ENCODE assay signal across 14 mouse cellular contexts in the genomic region with DNA sequence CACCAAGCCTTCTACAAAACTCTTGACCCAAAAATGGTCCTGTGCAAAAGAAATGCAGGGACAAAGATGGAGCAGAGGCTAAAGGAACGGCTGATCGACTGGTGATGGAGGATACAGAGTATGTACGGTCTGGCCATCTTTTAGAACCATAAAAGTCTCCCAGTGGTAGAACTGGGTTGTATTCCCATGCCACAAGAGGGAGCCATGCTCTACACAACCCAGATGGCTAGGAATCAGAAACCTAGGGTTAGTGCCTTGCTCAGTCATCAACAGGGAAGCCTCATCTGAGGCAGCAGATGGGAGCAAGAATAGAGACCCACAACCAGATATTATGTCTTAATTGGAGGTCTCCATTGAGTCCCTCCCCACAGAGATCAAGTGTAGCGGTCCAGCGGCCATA. TPM values are rescaled to one million over a fixed set of nuclear protein-coding genes. Genes with fewer than 3 reads are reported as not detected.
A peak's percentile ranks its signal among the peaks of the same experiment; 100 is the strongest.
DNase-seq lines count a peak whose midpoint lies in the region; ATAC-seq and TF ChIP-seq lines count a peak whose summit lies in the region.
"Had no signal": no experiment of that assay in that cellular context is flagged by ENCODE, and none has a peak within 500 bp of the region (broad histone marks: within the 10 kb centered on the region; RNA-seq: fewer than 3 reads in every experiment).

No protein-coding gene starts in this region.

- H3K27me3 ChIP-seq in hindbrain, embryonic 11.5 days (ENCODE audit: control insufficient read depth, insufficient read depth, low read length): no peaks in the 10 kb centered on the region
- no peaks in the 10 kb centered on the region for H3K27me3 ChIP-seq in hindbrain, embryonic 16.5 days (replicated peaks; ENCODE audit: control insufficient read depth, insufficient read depth, low read length)
- H3K27me3 ChIP-seq in CH12.LX (replicated peaks) (no peaks in the 10 kb centered on the region), MEL (ENCODE audit: control insufficient read depth in 1 of 2, insufficient read depth in 2 of 2, low read length in 2 of 2) (peaks cover 0 to 2% of the 10 kb centered on the region in 2 experiments; a peak in 2 of 4 replicates)
- H3K27me3 ChIP-seq: hindbrain, embryonic 15.5 days; neural tube, embryonic 12.5 days had no signal

- H3K79me2 ChIP-seq in CH12.LX (replicated peaks; ENCODE audit: control insufficient read depth, extremely low read depth, insufficient read depth, poor library complexity, severe bottlenecking) (no peaks in the 10 kb centered on the region), MEL (ENCODE audit: control insufficient read depth, insufficient read depth, low read length, poor library complexity) (no peaks in the 10 kb centered on the region)

- no peak overlapping the region for H3K9ac ChIP-seq in hindbrain, embryonic 11.5 days (ENCODE audit: low read depth, low read length)
- H3K9ac ChIP-seq in hindbrain, embryonic 16.5 days (ENCODE audit: low read depth, low read length): no peak overlapping the region
- H3K9ac ChIP-seq in CH12.LX (ENCODE audit: insufficient read depth, low read depth): no peak overlapping the region
- H3K9ac ChIP-seq in MEL (ENCODE audit: control insufficient read depth, low read depth, low read length, poor library complexity, severe bottlenecking): no peak overlapping the region
- H3K9ac ChIP-seq: hindbrain, embryonic 15.5 days; neural tube, embryonic 12.5 days had no signal

- TF ChIP-seq RAD21 in CH12.LX (IDR thresholded peaks at IDR 0.05; ENCODE audit: low read depth, low read length) (peak; percentile 76), MEL (IDR thresholded peaks at IDR 0.05; ENCODE audit: low read depth, low read length) (peak; percentile 47)

- DNase-seq in hindbrain, embryonic 11.5 days (ENCODE audit: low spot score): no peak
- DNase-seq in CH12.LX (ENCODE audit: extremely low read depth): peak; percentile 65
- DNase-seq in MEL (ENCODE audit: low read depth, low spot score): peak; percentile 32
- DNase-seq in induced T-regulatory cell, adult 2 months (ENCODE audit: low read depth): peak; percentile 7
- DNase-seq in heart, adult 11 months: no peak
- no peak for DNase-seq in layer of hippocampus, postnatal 10 days (ENCODE audit: low spot score in 2 of 2)
- DNase-seq: cerebellum, adult 9-11 months; heart, adult 2 months; lung, postnatal 36 days had no signal

- H3K4me2 ChIP-seq in hindbrain, embryonic 11.5 days (replicated peaks; ENCODE audit: low read depth, low read length): no peak overlapping the region
- H3K4me2 ChIP-seq in hindbrain, embryonic 16.5 days (ENCODE audit: low read length): no peak overlapping the region
- H3K4me2 ChIP-seq in CH12.LX (ENCODE audit: insufficient read depth, low read depth, poor library complexity, severe bottlenecking): no peak overlapping the region
- H3K4me2 ChIP-seq: hindbrain, embryonic 15.5 days; neural tube, embryonic 12.5 days had no signal

- dilution Hi-C loops in CH12.LX (cut with MboI; ENCODE audit: extremely low pct_ligation_motif_present, extremely low pct_unique_long_range_greater_than_20kb, low sequenced_read_pairs): no loop called here

- no peak overlapping the region for H3K4me3 ChIP-seq in hindbrain, embryonic 11.5 days (ENCODE audit: low read depth, low read length)
- no peak overlapping the region for H3K4me3 ChIP-seq in hindbrain, embryonic 16.5 days (ENCODE audit: low read length)
- no peak overlapping the region for H3K4me3 ChIP-seq in CH12.LX (replicated peaks in 1 of 3; ENCODE audit: low read depth in 2 of 3, low read length in 2 of 3, poor library complexity in 1 of 3)
- no peak overlapping the region for H3K4me3 ChIP-seq in MEL (ENCODE audit: control insufficient read depth in 1 of 2, insufficient read depth in 1 of 2, low read depth in 2 of 2, low read length in 2 of 2)
- H3K4me3 ChIP-seq: heart, adult 2 months; hindbrain, embryonic 15.5 days; neural tube, embryonic 12.5 days had no signal

- H3K27ac ChIP-seq in hindbrain, embryonic 11.5 days (ENCODE audit: low read depth, low read length): no peak overlapping the region
- no peak overlapping the region for H3K27ac ChIP-seq in hindbrain, embryonic 16.5 days (ENCODE audit: low read depth, low read length)
- H3K27ac ChIP-seq in CH12.LX (ENCODE audit: insufficient read depth, low read depth) (no peak overlapping the region), MEL (ENCODE audit: control insufficient read depth, low read depth, low read length) (no peak overlapping the region)
- H3K27ac ChIP-seq: heart, adult 2 months; hindbrain, embryonic 15.5 days; neural tube, embryonic 12.5 days had no signal

- TF ChIP-seq CTCF in CH12.LX (conservative IDR thresholded peaks at IDR 0.05 in 1 of 2, IDR thresholded peaks at IDR 0.05 in 1 of 2; ENCODE audit: low read depth in 2 of 2, low read length in 2 of 2) (peak; percentile 23 to 75; a peak in 3 of 4 replicates), MEL (IDR thresholded peaks at IDR 0.05 in 2 of 3, conservative IDR thresholded peaks at IDR 0.05 in 1 of 3; ENCODE audit: control insufficient read depth in 1 of 3, insufficient read depth in 1 of 3, low read depth in 2 of 3, low read length in 3 of 3, poor library complexity in 1 of 3, severe bottlenecking in 1 of 3) (peak; percentile 33 to 57 (median 36); a peak in 5 of 6 replicates)

- no peaks in the 10 kb centered on the region for H3K36me3 ChIP-seq in hindbrain, embryonic 11.5 days (ENCODE audit: control insufficient read depth, insufficient read depth, low read length)
- no peaks in the 10 kb centered on the region for H3K36me3 ChIP-seq in hindbrain, embryonic 16.5 days (ENCODE audit: control insufficient read depth, insufficient read depth, low read length)
- H3K36me3 ChIP-seq in CH12.LX (replicated peaks in 1 of 2; ENCODE audit: control insufficient read depth in 1 of 2, insufficient read depth in 1 of 2, low read length in 1 of 2): no peaks in the 10 kb centered on the region
- H3K36me3 ChIP-seq in MEL (ENCODE audit: control insufficient read depth in 1 of 2, insufficient read depth in 2 of 2, low read length in 2 of 2): no peaks in the 10 kb centered on the region
- H3K36me3 ChIP-seq: hindbrain, embryonic 15.5 days; neural tube, embryonic 12.5 days had no signal

- peak; percentile 31; the same call in 1 of the 2 replicates for ATAC-seq in hindbrain, embryonic 11.5 days (ENCODE audit: low FRiP score)
- no peak for ATAC-seq in hindbrain, embryonic 16.5 days

- 84% methylated on average over 5 of the region's 5 CpGs for WGBS in hindbrain, embryonic 11.5 days
- WGBS in hindbrain, embryonic 16.5 days: 84% methylated on average over 5 of the region's 5 CpGs

- in situ Hi-C loops in CH12.LX (cut with MboI; ENCODE audit: low pct_ligation_motif_present, low pct_unique_long_range_greater_than_20kb, low sequenced_read_pairs): loop anchor here (5.0 kb wide), 1 partner anchor 68 kb away; no protein-coding TSS in a partner anchor

- no peaks in the 10 kb centered on the region for H3K9me3 ChIP-seq in hindbrain, embryonic 11.5 days (ENCODE audit: control insufficient read depth, low read length)
- H3K9me3 ChIP-seq in hindbrain, embryonic 16.5 days (ENCODE audit: control insufficient read depth, low read length): no peaks in the 10 kb centered on the region
- H3K9me3 ChIP-seq in CH12.LX (replicated peaks; ENCODE audit: low read length) (no peaks in the 10 kb centered on the region), MEL (replicated peaks; ENCODE audit: insufficient read depth, low read length) (no peaks in the 10 kb centered on the region)
- H3K9me3 ChIP-seq: hindbrain, embryonic 15.5 days; neural tube, embryonic 12.5 days had no signal

- H3K4me1 ChIP-seq in hindbrain, embryonic 11.5 days (replicated peaks; ENCODE audit: control insufficient read depth, insufficient read depth, low read length): 0 out of 2 replicates have a peak, but pooled peaks cover 2% of the 10 kb centered on the region
- no peaks in the 10 kb centered on the region for H3K4me1 ChIP-seq in hindbrain, embryonic 16.5 days (ENCODE audit: control insufficient read depth, insufficient read depth, low read depth, low read length)
- H3K4me1 ChIP-seq in CH12.LX (ENCODE audit: control insufficient read depth in 1 of 2, insufficient read depth in 2 of 2) (peaks cover 0 to 7% of the 10 kb centered on the region in 2 experiments; a peak in 2 of 4 replicates), MEL (ENCODE audit: control insufficient read depth in 1 of 2, insufficient read depth in 2 of 2, low read length in 2 of 2) (no peaks in the 10 kb centered on the region)
- H3K4me1 ChIP-seq: hindbrain, embryonic 15.5 days; neural tube, embryonic 12.5 days had no signal

- no peak for TF ChIP-seq POLR2A in CH12.LX (IDR thresholded peaks at IDR 0.05; ENCODE audit: low read depth, low read length)
- no peak for TF ChIP-seq POLR2A in MEL (IDR thresholded peaks at IDR 0.05; ENCODE audit: control insufficient read depth in 1 of 2, insufficient read depth in 1 of 2, low read depth in 1 of 2, low read length in 2 of 2, poor library complexity in 1 of 2)

- TF ChIP-seq EP300 in CH12.LX (IDR thresholded peaks at IDR 0.05; ENCODE audit: low read length) (no peak), MEL (IDR thresholded peaks at IDR 0.05; ENCODE audit: low read depth in 1 of 2, low read length in 2 of 2) (no peak)

RNA-seq across cellular contexts. Expression of gene Olfr827, which starts 15.4 kb away (rescaled TPM):
- polyA plus RNA-seq in hindbrain, embryonic 11.5 days (2014; fragmentation: Nextera tagmentation; extraction: Ambion mirVana): not detected in 2 replicates
- polyA plus RNA-seq in hindbrain, embryonic 16.5 days (2015; fragmentation: Nextera tagmentation; extraction: Ambion mirVana): not detected in 2 replicates
- total RNA-seq in CH12.LX (2012; rRNA removed) (not detected in 2 replicates), CH12.LX (2014; rRNA removed) (not detected in 2 replicates), MEL (2012; rRNA removed) (not detected in 2 replicates)
- polyA plus RNA-seq in CH12.LX (2012; ENCODE audit: insufficient read length, low read depth) (not detected in 2 replicates), MEL (2012; ENCODE audit: insufficient read depth in 1 of 2, insufficient read length in 2 of 2, low read depth in 1 of 2, low replicate concordance in 2 of 2, missing spikeins in 1 of 2) (not detected)
- not detected for total RNA-seq in layer of hippocampus, postnatal 10 days (2021)
- total RNA-seq: heart, adult 2 months had no signal
- polyA plus RNA-seq: heart, adult 2 months; hindbrain, embryonic 15.5 days; limb, embryonic 14.5 days; neural tube, embryonic 12.5 days; small intestine, adult 2 months had no signal

RNA-seq across cellular contexts. Expression of gene Olfr826, which starts 45.6 kb away (rescaled TPM):
- not detected in 2 replicates for polyA plus RNA-seq in hindbrain, embryonic 11.5 days (2014; fragmentation: Nextera tagmentation; extraction: Ambion mirVana)
- polyA plus RNA-seq in hindbrain, embryonic 16.5 days (2015; fragmentation: Nextera tagmentation; extraction: Ambion mirVana): not detected in 2 replicates
- total RNA-seq in CH12.LX (2012; rRNA removed): not detected in 2 replicates
- total RNA-seq in CH12.LX (2014; rRNA removed): not detected in 2 replicates
- not detected in 2 replicates for polyA plus RNA-seq in CH12.LX (2012; ENCODE audit: insufficient read length, low read depth)
- total RNA-seq in MEL (2012; rRNA removed): not detected in 2 replicates
- not detected for polyA plus RNA-seq in MEL (2012; ENCODE audit: insufficient read depth in 1 of 2, insufficient read length in 2 of 2, low read depth in 1 of 2, low replicate concordance in 2 of 2, missing spikeins in 1 of 2)
- not detected for total RNA-seq in layer of hippocampus, postnatal 10 days (2021)
- total RNA-seq: heart, adult 2 months had no signal
- polyA plus RNA-seq: heart, adult 2 months; hindbrain, embryonic 15.5 days; limb, embryonic 14.5 days; neural tube, embryonic 12.5 days; small intestine, adult 2 months had no signal

RNA-seq across cellular contexts. Expression of gene Neurod4, which starts 50.5 kb away (rescaled TPM):
- 22.3 and 23.3 TPM in 2 replicates for polyA plus RNA-seq in hindbrain, embryonic 11.5 days (2014; fragmentation: Nextera tagmentation; extraction: Ambion mirVana)
- polyA plus RNA-seq in hindbrain, embryonic 16.5 days (2015; fragmentation: Nextera tagmentation; extraction: Ambion mirVana): 1.5 and 1.6 TPM in 2 replicates
- total RNA-seq in CH12.LX (2012; rRNA removed) (0.13 and 0.17 TPM in 2 replicates), CH12.LX (2014; rRNA removed) (0.08 and 0.24 TPM in 2 replicates), MEL (2012; rRNA removed) (not detected in 2 replicates)
- polyA plus RNA-seq in CH12.LX (2012; ENCODE audit: insufficient read length, low read depth) (0.13 TPM in 1 of 2 replicates, not detected in the other), MEL (2012; ENCODE audit: insufficient read depth in 1 of 2, insufficient read length in 2 of 2, low read depth in 1 of 2, low replicate concordance in 2 of 2, missing spikeins in 1 of 2) (not detected)
- under 1 TPM; 0.62 to 0.69 TPM for total RNA-seq in layer of hippocampus, postnatal 10 days (2021)
- total RNA-seq: heart, adult 2 months had no signal
- polyA plus RNA-seq: heart, adult 2 months; small intestine, adult 2 months had no signal

Comparison
In these comparisons a context has a peak if more than half of its experiments do, and no peak if none do; other contexts are left out.
1. DNase-seq: peak in CH12.LX (single experiment), MEL (single experiment) and induced T-regulatory cell, adult 2 months (single experiment); none in hindbrain, embryonic 11.5 days (single experiment), heart, adult 11 months (single experiment) and layer of hippocampus, postnatal 10 days (0 of 2).